Mouse (Mus musculus): ENCODE data around the gene Atad5. TPM values are rescaled to one million over a fixed set of nuclear protein-coding genes. Genes with fewer than 3 reads are reported as not detected.

The Atad5 gene
- polyA plus RNA-seq, 1 experiment from 2014 or later, result 15.0 TPM

GRCm38 (mm10) chr11:80069815-80070214 lies 19.4 kb upstream of the Atad5 start:
- H3K27ac ChIP-seq, result no peak overlapping the region
- peaks cover 67% of the 10 kb centered on the region for H3K4me1 ChIP-seq
- ATAC-seq, result no peak
- H3K36me3 ChIP-seq, result peaks cover 76% of the 10 kb centered on the region
- no peak overlapping the region for H3K9ac ChIP-seq
- no peak overlapping the region for H3K4me2 ChIP-seq
- no peak overlapping the region for H3K4me3 ChIP-seq
- 82% methylated on average over 3 of the region's 3 CpGs for WGBS (ENCODE audit: insufficient replicate concordance)
- no peaks in the 10 kb centered on the region for H3K9me3 ChIP-seq (replicated peaks)
- no peaks in the 10 kb centered on the region for H3K27me3 ChIP-seq (replicated peaks)

DNA sequence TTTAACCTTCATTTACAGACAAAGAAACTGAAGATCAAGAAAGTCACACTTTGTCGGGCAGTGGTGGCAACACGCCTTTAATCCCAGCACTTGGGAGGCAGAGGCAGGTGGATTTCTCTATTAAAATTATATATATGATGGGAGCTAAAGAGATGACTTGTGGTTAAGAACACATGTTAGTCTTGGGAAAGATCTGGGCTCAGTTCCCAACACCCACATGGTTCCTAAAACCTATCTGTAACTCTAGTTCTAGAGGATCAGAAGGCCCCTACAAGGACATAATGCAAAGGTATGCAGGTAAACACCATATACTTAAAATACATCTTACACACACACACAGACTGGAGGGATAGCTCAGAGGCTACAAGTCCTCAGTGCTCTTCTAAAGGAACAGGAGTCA lies 18.2 kb upstream of the Atad5 start:
- Histone ChIP-seq H3K4me2 (no peak overlapping the region), H3K36me3 (peaks cover 73% of the 10 kb centered on the region), H3K9ac (no peak overlapping the region), H3K4me1 (peaks cover 73% of the 10 kb centered on the region), H3K27ac (peak overlapping the region; percentile 30; the same call in 1 of the 2 replicates), H3K27me3 (replicated peaks) (no peaks in the 10 kb centered on the region), H3K4me3 (no peak overlapping the region), H3K9me3 (replicated peaks) (no peaks in the 10 kb centered on the region)
- ATAC-seq, result no peak
- WGBS (ENCODE audit: insufficient replicate concordance), result 82% methylated on average over 2 of the region's 2 CpGs

DNA sequence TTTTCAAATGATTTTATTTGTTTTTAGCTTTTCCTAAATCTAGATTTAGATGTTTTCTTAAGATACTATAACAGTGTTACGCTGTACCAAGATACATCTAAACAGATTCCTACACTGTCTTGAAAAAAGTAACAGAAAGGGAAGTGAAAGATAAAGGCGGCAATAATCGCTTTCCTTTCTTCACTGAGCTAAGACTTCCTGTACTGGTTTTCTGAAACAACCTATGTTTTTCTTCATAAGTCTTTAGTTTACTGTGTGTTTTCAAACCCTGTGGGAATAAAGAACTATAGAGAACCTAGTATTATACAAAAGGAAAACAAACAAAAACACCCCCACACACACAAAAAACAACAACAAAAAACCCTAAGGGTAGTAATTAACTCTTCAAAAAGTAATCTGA lies 16.8 kb upstream of the Atad5 start:
- Histone ChIP-seq H3K9ac (no peak overlapping the region), H3K4me2 (peak overlapping the region; percentile 20; the same call in 1 of the 2 replicates), H3K36me3 (peaks cover 70% of the 10 kb centered on the region), H3K4me1 (peaks cover 78% of the 10 kb centered on the region), H3K27me3 (replicated peaks) (no peaks in the 10 kb centered on the region), H3K9me3 (replicated peaks) (no peaks in the 10 kb centered on the region), H3K4me3 (no peak overlapping the region), H3K27ac (no peak overlapping the region)
- WGBS (ENCODE audit: insufficient replicate concordance), result 39% methylated on average over 3 of the region's 3 CpGs
- no peak for ATAC-seq

- Histone ChIP-seq H3K9me3 (replicated peaks) (no peaks in the 10 kb centered on the region), H3K27me3 (replicated peaks) (no peaks in the 10 kb centered on the region), H3K9ac (no peak overlapping the region), H3K36me3 (peaks cover 60% of the 10 kb centered on the region), H3K4me2 (peak overlapping the region; percentile 19; the same call in 1 of the 2 replicates), H3K4me1 (peaks cover 71% of the 10 kb centered on the region), H3K4me3 (no peak overlapping the region), H3K27ac (no peak overlapping the region)
- ATAC-seq, result no peak
- WGBS (ENCODE audit: insufficient replicate concordance), result 69% methylated on average over 5 of the region's 5 CpGs
Measured at GRCm38 (mm10) chr11:80075608-80076277, 13.5 kb upstream of the Atad5 start.

DNA sequence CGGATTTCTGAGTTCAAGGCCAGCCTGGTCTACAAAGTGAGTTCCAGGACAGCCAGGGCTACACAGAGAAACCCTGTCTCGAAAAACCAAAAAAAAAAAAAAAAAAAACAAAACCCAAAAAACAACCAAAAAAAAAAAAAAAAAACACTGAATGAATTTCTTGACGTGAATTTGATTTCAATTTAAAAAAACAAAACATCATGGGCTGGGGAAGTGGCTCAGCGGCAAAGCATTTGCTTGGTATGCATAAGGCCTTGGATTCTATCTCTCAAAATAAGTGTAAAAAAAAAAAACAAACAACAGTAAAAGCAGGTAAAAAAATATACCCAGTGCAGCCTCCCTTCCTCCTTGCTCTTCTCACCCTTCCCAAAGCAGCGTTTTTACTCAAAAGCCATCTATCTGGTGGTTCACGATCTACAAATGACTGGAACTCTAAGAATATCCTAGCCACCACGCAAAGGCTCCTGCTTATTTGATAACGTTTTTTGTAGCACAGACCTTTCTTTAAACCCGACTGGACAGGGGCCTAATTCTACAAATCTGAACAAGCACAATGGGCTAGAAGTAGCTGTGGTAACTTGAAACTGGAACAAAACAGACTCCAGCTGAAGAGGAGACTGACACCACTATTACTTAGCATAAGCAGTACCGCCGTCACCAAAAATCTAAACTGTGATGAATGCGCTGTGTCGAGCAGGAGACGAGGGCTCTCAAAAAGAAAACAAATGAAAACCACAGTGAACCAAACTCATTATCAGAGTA lies 11.2 kb upstream of the Atad5 start:
- no peaks in the 10 kb centered on the region for H3K9me3 ChIP-seq (replicated peaks)
- ATAC-seq, result no peak
- peak overlapping the region; percentile 78 for H3K4me2 ChIP-seq
- H3K27me3 ChIP-seq (replicated peaks), result no peaks in the 10 kb centered on the region
- peak overlapping the region; percentile 55 for H3K27ac ChIP-seq
- WGBS (ENCODE audit: insufficient replicate concordance), result 54% methylated on average over 14 of the region's 14 CpGs
- peak overlapping the region; percentile 99 for H3K9ac ChIP-seq
- H3K4me1 ChIP-seq, result peaks cover 71% of the 10 kb centered on the region
- peaks cover 50% of the 10 kb centered on the region for H3K36me3 ChIP-seq
- H3K4me3 ChIP-seq, result peak overlapping the region; percentile 99

DNA sequence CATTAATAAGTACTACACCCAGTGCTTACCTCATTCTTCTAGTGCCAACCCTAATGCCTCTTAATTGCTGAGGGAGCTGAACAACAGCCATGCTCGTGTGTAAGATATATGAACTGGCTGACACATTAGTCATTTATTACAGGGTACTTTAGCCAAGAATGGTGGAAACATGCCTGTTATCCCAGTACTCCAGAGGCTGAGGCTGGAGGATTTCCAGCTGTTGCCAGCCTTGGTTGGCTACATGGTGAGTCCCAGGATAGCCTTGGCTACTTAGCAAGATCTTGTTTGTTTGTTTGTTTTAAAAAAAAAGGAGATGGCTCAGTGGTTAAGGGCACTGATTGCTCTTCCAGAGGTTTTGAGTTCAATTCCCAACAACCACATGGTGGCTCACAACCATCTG lies 10.4 kb upstream of the Atad5 start:
- WGBS (ENCODE audit: insufficient replicate concordance), result 29% methylated on average over 1 of the region's 1 CpGs
- peak overlapping the region; percentile 78 for H3K4me2 ChIP-seq

GRCm38 (mm10) chr11:80079751-80080150 lies 9.4 kb upstream of the Atad5 start:
- H3K27me3 ChIP-seq (replicated peaks), result no peaks in the 10 kb centered on the region
- 0 out of 2 replicates have a peak, but pooled peaks have one; percentile 27 for ATAC-seq
- peak overlapping the region; percentile 99 for H3K4me3 ChIP-seq
- peak overlapping the region; percentile 100 for H3K27ac ChIP-seq
- H3K9me3 ChIP-seq (replicated peaks), result peaks cover 4% of the 10 kb centered on the region; the same call in 1 of the 2 replicates
- 7% methylated on average over 6 of the region's 6 CpGs for WGBS (ENCODE audit: insufficient replicate concordance)
- peaks cover 64% of the 10 kb centered on the region for H3K4me1 ChIP-seq
- peaks cover 39% of the 10 kb centered on the region for H3K36me3 ChIP-seq
- peak overlapping the region; percentile 78 for H3K4me2 ChIP-seq
- H3K9ac ChIP-seq, result peak overlapping the region; percentile 99

More for the DNA sequence above, 10.4 kb upstream of the Atad5 start:
- peaks cover 46% of the 10 kb centered on the region for H3K36me3 ChIP-seq
- H3K27me3 ChIP-seq (replicated peaks), result no peaks in the 10 kb centered on the region
- peaks cover 72% of the 10 kb centered on the region for H3K4me1 ChIP-seq
- peak overlapping the region; percentile 99 for H3K9ac ChIP-seq
- H3K27ac ChIP-seq, result peak overlapping the region; percentile 55
- peak overlapping the region; percentile 99 for H3K4me3 ChIP-seq
- H3K9me3 ChIP-seq (replicated peaks), result peaks cover 4% of the 10 kb centered on the region; the same call in 1 of the 2 replicates
- ATAC-seq, result no peak

DNA sequence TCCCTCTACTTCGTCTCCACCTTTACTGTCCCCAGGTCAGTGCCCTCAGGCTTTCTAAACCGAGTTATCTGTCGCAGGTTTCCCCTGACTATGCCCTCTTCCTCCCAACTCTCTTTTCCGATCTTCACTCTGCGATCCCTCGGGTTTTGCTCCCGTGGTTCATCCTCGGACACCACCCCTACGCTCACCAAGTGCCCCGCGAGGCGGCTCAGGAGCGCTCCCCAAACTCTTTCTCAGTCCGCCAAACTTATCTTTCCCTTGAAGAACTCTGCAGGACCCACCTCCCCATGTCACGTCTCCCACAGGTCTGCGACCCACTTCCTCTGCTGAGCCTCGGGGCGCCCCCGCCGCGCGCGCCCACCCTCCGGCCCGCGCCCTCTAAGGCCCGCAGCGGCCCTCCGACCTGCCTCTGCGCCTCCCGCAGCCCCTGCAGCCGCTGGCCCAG lies 8.8 kb upstream of the Atad5 start:
- Histone ChIP-seq H3K4me3 (peak overlapping the region; percentile 99), H3K36me3 (peaks cover 34% of the 10 kb centered on the region), H3K27ac (peak overlapping the region; percentile 100), H3K9ac (peak overlapping the region; percentile 99), H3K27me3 (replicated peaks) (no peaks in the 10 kb centered on the region), H3K4me1 (peaks cover 69% of the 10 kb centered on the region), H3K4me2 (peak overlapping the region; percentile 78), H3K9me3 (replicated peaks) (peaks cover 4% of the 10 kb centered on the region; the same call in 1 of the 2 replicates)
- peak; percentile 19; the same call in 1 of the 2 replicates for ATAC-seq
- WGBS (ENCODE audit: insufficient replicate concordance), result 1% methylated on average over 31 of the region's 32 CpGs

DNA sequence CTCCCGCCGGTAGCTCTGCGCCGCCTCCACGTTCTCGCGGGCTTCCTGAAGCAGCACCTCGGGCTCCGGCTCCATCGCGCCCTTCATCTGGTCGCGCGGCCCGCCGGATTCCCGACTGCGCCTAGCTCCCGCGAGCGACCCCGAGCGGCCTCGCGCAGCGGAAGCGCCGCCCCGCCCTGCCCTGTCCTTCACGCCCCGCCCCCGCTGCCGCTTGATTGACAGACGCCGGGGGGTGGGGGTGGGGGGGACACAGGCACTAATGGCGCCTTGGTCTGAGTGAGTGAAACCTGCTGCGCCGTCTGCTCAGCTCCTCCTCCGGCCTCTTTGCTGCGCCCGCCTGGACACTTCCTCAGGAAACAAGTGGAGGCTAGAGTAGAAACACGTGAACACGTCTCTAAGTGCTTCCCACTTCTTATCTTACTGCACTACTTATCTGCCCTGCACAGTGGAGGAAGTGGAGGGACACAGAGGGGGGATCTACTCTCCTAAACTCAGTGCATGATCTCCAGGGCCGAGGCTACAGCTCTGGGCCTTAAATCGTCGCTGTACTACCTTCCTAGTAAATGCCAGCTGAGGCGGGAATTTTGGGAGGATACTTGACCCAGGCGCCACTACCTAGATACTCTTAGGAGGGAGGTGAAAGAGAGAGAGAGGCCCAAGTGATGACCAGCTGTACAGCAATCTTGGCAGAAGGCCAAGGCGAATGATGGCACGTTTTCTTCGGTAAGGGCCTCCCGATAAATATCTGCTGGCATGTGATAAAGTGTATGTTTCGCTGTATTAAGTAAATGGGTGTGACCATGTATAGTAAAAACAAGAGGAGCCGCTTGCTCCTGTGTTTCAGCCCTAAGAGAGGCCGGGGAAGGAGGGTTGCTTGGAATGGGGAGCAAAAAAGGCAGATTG lies 8.1 kb upstream of the Atad5 start, which contains the start of gene Crlf3:
Crlf3 (minus strand) TSS at position 166 of the 903 bp plus-strand sequence.
- H3K4me2 ChIP-seq, result peak within 1 kb of the TSS; percentile 78
- peaks cover 4% of the 10 kb centered on the region; the same call in 1 of the 2 replicates for H3K9me3 ChIP-seq (replicated peaks)
- peak within 1 kb of the TSS; percentile 99 for H3K9ac ChIP-seq
- under 1% methylated on average over 55 of the region's 55 CpGs for WGBS (ENCODE audit: insufficient replicate concordance)
- peak within 1 kb of the TSS; percentile 100 for H3K27ac ChIP-seq
- H3K4me3 ChIP-seq, result peak within 1 kb of the TSS; percentile 99
- no peaks in the 10 kb centered on the region for H3K27me3 ChIP-seq (replicated peaks)
- H3K36me3 ChIP-seq, result peaks cover 30% of the 10 kb centered on the region
- H3K4me1 ChIP-seq, result peaks cover 69% of the 10 kb centered on the region
- ATAC-seq, result peak; percentile 95

- Histone ChIP-seq H3K36me3 (peaks cover 25% of the 10 kb centered on the region), H3K27me3 (replicated peaks) (no peaks in the 10 kb centered on the region), H3K4me3 (peak overlapping the region; percentile 99), H3K9me3 (replicated peaks) (peaks cover 4% of the 10 kb centered on the region; the same call in 1 of the 2 replicates), H3K4me1 (peaks cover 69% of the 10 kb centered on the region), H3K9ac (peak overlapping the region; percentile 99), H3K4me2 (peak overlapping the region; percentile 78), H3K27ac (peak overlapping the region; percentile 100)
- no peak for ATAC-seq
- WGBS (ENCODE audit: insufficient replicate concordance), result 26% methylated on average over 7 of the region's 7 CpGs
Measured at GRCm38 (mm10) chr11:80081786-80082319, 7.3 kb upstream of the Atad5 start.
